8 mouse cellular contexts compared by ENCODE assay signal in the genomic region with DNA sequence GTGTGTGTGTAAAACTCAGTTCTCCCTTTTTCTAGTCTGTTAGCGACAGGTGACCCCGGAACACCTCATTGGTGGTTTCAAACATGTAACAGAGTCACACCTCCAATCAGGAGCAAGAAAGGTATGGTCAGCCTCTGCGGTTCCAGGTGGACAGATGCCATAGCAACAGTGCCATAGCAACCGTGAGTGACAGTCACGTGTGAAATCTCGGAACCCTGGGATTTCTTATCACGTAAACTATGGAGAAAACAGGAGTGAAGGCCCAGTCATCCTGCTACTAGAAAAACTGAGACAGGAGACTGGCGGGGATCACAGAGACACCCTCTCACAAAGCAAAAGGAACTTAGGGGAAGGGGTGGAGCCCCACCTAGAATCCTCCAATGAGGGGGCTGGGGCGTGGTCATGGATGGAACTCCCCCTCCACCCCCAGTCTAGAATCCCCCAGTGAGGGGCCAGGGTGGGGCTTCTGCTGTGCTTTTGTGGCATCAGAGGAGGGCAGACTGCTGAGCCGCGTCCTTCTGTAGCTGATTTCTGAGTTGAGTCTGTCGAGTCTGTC. TPM values are rescaled to one million over a fixed set of nuclear protein-coding genes. Genes with fewer than 3 reads are reported as not detected.
A peak's percentile ranks its signal among the peaks of the same experiment; 100 is the strongest.
DNase-seq lines count a peak whose midpoint lies in the region; ATAC-seq and TF ChIP-seq lines count a peak whose summit lies in the region.

No protein-coding gene starts in this region.

- H3K4me2 ChIP-seq in forebrain, embryonic 14.5 days (ENCODE audit: low read length) = peak overlapping the region; percentile 24
- H3K4me2 ChIP-seq in kidney, embryonic 16.5 days (replicated peaks; ENCODE audit: low read depth, low read length) = peak overlapping the region; percentile 29; the same call in 1 of the 2 replicates

- no peak for TF ChIP-seq CTCF in layer of hippocampus, adult 2 months (conservative IDR thresholded peaks at IDR 0.05)
- no peak for TF ChIP-seq CTCF in spleen, adult 2 months (IDR thresholded peaks at IDR 0.05; ENCODE audit: extremely low read depth, insufficient read depth, insufficient read length, insufficient replicate concordance)

- no peaks in the 10 kb centered on the region for H3K9me3 ChIP-seq in forebrain, embryonic 14.5 days (replicated peaks; ENCODE audit: control insufficient read depth, low read length)
- no peaks in the 10 kb centered on the region for H3K9me3 ChIP-seq in kidney, embryonic 16.5 days (ENCODE audit: low read length)

- no peaks in the 10 kb centered on the region for H3K36me3 ChIP-seq in forebrain, embryonic 14.5 days (ENCODE audit: control insufficient read depth, insufficient read depth, low read length)
- H3K36me3 ChIP-seq in kidney, embryonic 16.5 days (ENCODE audit: insufficient read depth, low read length) = no peaks in the 10 kb centered on the region
- H3K36me3 ChIP-seq in spleen, adult 2 months (ENCODE audit: control insufficient read depth, insufficient read depth, low read length) = no peaks in the 10 kb centered on the region

- H3K27ac ChIP-seq in layer of hippocampus, adult 2 months = peak overlapping the region; percentile 64
- no peak overlapping the region for H3K27ac ChIP-seq in forebrain, embryonic 14.5 days (ENCODE audit: low read depth, low read length)
- no peak overlapping the region for H3K27ac ChIP-seq in kidney, embryonic 16.5 days (ENCODE audit: low read length)
- no peak overlapping the region for H3K27ac ChIP-seq in spleen, adult 2 months (ENCODE audit: insufficient read depth, low read length)

- TF ChIP-seq POLR2A in spleen, adult 2 months (IDR thresholded peaks at IDR 0.05; ENCODE audit: low read depth, low read length) = no peak

- H3K4me3 ChIP-seq in layer of hippocampus, adult 2 months = no peak overlapping the region
- no peak overlapping the region; the same call in 1 of the 2 replicates for H3K4me3 ChIP-seq in forebrain, embryonic 14.5 days (ENCODE audit: low read depth, low read length)
- H3K4me3 ChIP-seq in kidney, embryonic 16.5 days (ENCODE audit: low read length) = peak overlapping the region; percentile 32
- H3K4me3 ChIP-seq in spleen, adult 2 months (ENCODE audit: extremely low read depth, insufficient read depth, insufficient read length) = peak overlapping the region; percentile 21; the same call in 1 of the 2 replicates

- 0 out of 2 replicates have a peak, but pooled peaks cover 6% of the 10 kb centered on the region for H3K4me1 ChIP-seq in forebrain, embryonic 14.5 days (ENCODE audit: control insufficient read depth, insufficient read depth, low read length)
- H3K4me1 ChIP-seq in kidney, embryonic 16.5 days (ENCODE audit: insufficient read depth, low read length) = 0 out of 2 replicates have a peak, but pooled peaks cover 3% of the 10 kb centered on the region
- no peaks in the 10 kb centered on the region for H3K4me1 ChIP-seq in spleen, adult 2 months (ENCODE audit: control insufficient read depth, insufficient read depth, insufficient read length)

- ATAC-seq in forebrain, embryonic 14.5 days = peak; percentile 82
- peak; percentile 72 for ATAC-seq in kidney, embryonic 16.5 days (ENCODE audit: low FRiP score, low TSS enrichment)
- no peak for ATAC-seq in megakaryocyte-erythroid progenitor cell, adult 5-6 weeks (replicated peaks; ENCODE audit: low FRiP score, low TSS enrichment, poor library complexity, severe bottlenecking)

- peak; percentile 51 to 52 for DNase-seq in layer of hippocampus, adult 2 months (ENCODE audit: low spot score in 2 of 2)
- DNase-seq in layer of hippocampus, postnatal 25 days (ENCODE audit: extremely low spot score in 1 of 2, low spot score in 1 of 2) = no peak
- peak; percentile 50 for DNase-seq in c-Kit-positive CD71-negative TER-119-negative erythroid progenitor cells, embryonic 14.5 days (ENCODE audit: low read depth)
- peak; percentile 84 for DNase-seq in forebrain, embryonic 14.5 days (ENCODE audit: low spot score)
- DNase-seq in lung, postnatal 25 days (ENCODE audit: low spot score) = peak; percentile 80
- peak; percentile 73 to 76 for DNase-seq in spleen, adult 2 months (ENCODE audit: low read depth in 1 of 2, low spot score in 2 of 2)

- 3% methylated on average over 12 of the region's 12 CpGs for WGBS in forebrain, embryonic 14.5 days
- WGBS in kidney, embryonic 16.5 days = 3% methylated on average over 12 of the region's 12 CpGs
- 6% methylated on average over 12 of the region's 12 CpGs for WGBS in spleen, adult 2 months

- H3K9ac ChIP-seq in forebrain, embryonic 14.5 days (ENCODE audit: low read length) = peak overlapping the region; percentile 1; the same call in 1 of the 2 replicates
- no peak overlapping the region for H3K9ac ChIP-seq in kidney, embryonic 16.5 days (replicated peaks; ENCODE audit: low read length)

- no peaks in the 10 kb centered on the region for H3K27me3 ChIP-seq in forebrain, embryonic 14.5 days (replicated peaks; ENCODE audit: control insufficient read depth, insufficient read depth, low read length)
- no peaks in the 10 kb centered on the region for H3K27me3 ChIP-seq in kidney, embryonic 16.5 days (ENCODE audit: insufficient read depth, low read length)
- H3K27me3 ChIP-seq in spleen, adult 2 months (ENCODE audit: control insufficient read depth, insufficient read depth, low read length) = no peaks in the 10 kb centered on the region; the same call in 1 of the 2 replicates

RNA-seq across cellular contexts. Expression of gene Plk5, which starts 15.2 kb away (rescaled TPM):
- total RNA-seq in layer of hippocampus, adult 2 months (2021) = 10 to 100 TPM; 33.4 to 36.6 TPM
- total RNA-seq in layer of hippocampus, postnatal 25 days (2021) = 10 to 100 TPM; 14.6 to 16.9 TPM
- 1.2 and 1.9 TPM in 2 replicates for polyA plus RNA-seq in forebrain, embryonic 14.5 days (2014; fragmentation: Nextera tagmentation; extraction: Ambion mirVana)
- polyA plus RNA-seq in kidney, embryonic 16.5 days (2015; fragmentation: Nextera tagmentation; extraction: Ambion mirVana) = 0.97 and 1.2 TPM in 2 replicates
- polyA plus RNA-seq in spleen, adult 2 months (2012; rRNA removed) = 0.04 TPM in 1 of 2 replicates, not detected in the other
- total RNA-seq in megakaryocyte-erythroid progenitor cell, adult 5-6 weeks (2014; fragmentation: Nextera tagmentation) = 0.79 TPM in 1 of 2 replicates, not detected in the other
- not detected in 2 replicates for total RNA-seq in megakaryocyte-erythroid progenitor cell, adult 5-6 weeks (2017)

RNA-seq across cellular contexts. Expression of gene Mex3d, which starts 16.0 kb away (rescaled TPM):
- 10 to 100 TPM; 15.5 to 17.1 TPM for total RNA-seq in layer of hippocampus, adult 2 months (2021)
- total RNA-seq in layer of hippocampus, postnatal 25 days (2021) = 10 to 100 TPM; 18.9 to 19.3 TPM
- 16.9 and 17.8 TPM in 2 replicates for polyA plus RNA-seq in forebrain, embryonic 14.5 days (2014; fragmentation: Nextera tagmentation; extraction: Ambion mirVana)
- polyA plus RNA-seq in kidney, embryonic 16.5 days (2015; fragmentation: Nextera tagmentation; extraction: Ambion mirVana) = 3.8 and 5.1 TPM in 2 replicates
- 13.4 and 22.6 TPM in 2 replicates for polyA plus RNA-seq in spleen, adult 2 months (2012; rRNA removed)
- total RNA-seq in megakaryocyte-erythroid progenitor cell, adult 5-6 weeks (2014; fragmentation: Nextera tagmentation) = 8.0 and 9.1 TPM in 2 replicates
- total RNA-seq in megakaryocyte-erythroid progenitor cell, adult 5-6 weeks (2017) = 13.0 and 14.7 TPM in 2 replicates

RNA-seq across cellular contexts. Expression of gene Adamtsl5, which starts 23.3 kb away (rescaled TPM):
- total RNA-seq in layer of hippocampus, adult 2 months (2021) = 1 to 10 TPM; 4.7 to 7.2 TPM
- 1 to 10 TPM; 3.8 to 5.5 TPM for total RNA-seq in layer of hippocampus, postnatal 25 days (2021)
- 0.48 and 0.52 TPM in 2 replicates for polyA plus RNA-seq in forebrain, embryonic 14.5 days (2014; fragmentation: Nextera tagmentation; extraction: Ambion mirVana)
- polyA plus RNA-seq in kidney, embryonic 16.5 days (2015; fragmentation: Nextera tagmentation; extraction: Ambion mirVana) = 4.8 and 5.4 TPM in 2 replicates
- 8.8 and 14.3 TPM in 2 replicates for polyA plus RNA-seq in spleen, adult 2 months (2012; rRNA removed)
- total RNA-seq in megakaryocyte-erythroid progenitor cell, adult 5-6 weeks (2014; fragmentation: Nextera tagmentation) = 1.5 and 3.3 TPM in 2 replicates
- 0.30 and 2.3 TPM in 2 replicates for total RNA-seq in megakaryocyte-erythroid progenitor cell, adult 5-6 weeks (2017)

RNA-seq across cellular contexts. Expression of gene Mbd3, which starts 27.9 kb away (rescaled TPM):
- total RNA-seq in layer of hippocampus, adult 2 months (2021) = 100 to 1,000 TPM; 147 to 149 TPM
- total RNA-seq in layer of hippocampus, postnatal 25 days (2021) = 100 to 1,000 TPM; 138 to 159 TPM
- 216 and 221 TPM in 2 replicates for polyA plus RNA-seq in forebrain, embryonic 14.5 days (2014; fragmentation: Nextera tagmentation; extraction: Ambion mirVana)
- 266 and 277 TPM in 2 replicates for polyA plus RNA-seq in kidney, embryonic 16.5 days (2015; fragmentation: Nextera tagmentation; extraction: Ambion mirVana)
- 110 and 124 TPM in 2 replicates for polyA plus RNA-seq in spleen, adult 2 months (2012; rRNA removed)
- total RNA-seq in megakaryocyte-erythroid progenitor cell, adult 5-6 weeks (2014; fragmentation: Nextera tagmentation) = 105 and 113 TPM in 2 replicates
- 80.0 and 93.8 TPM in 2 replicates for total RNA-seq in megakaryocyte-erythroid progenitor cell, adult 5-6 weeks (2017)

RNA-seq across cellular contexts. Expression of gene Uqcr11, which starts 35.1 kb away (rescaled TPM):
- total RNA-seq in layer of hippocampus, adult 2 months (2021) = 100 to 1,000 TPM; 404 to 413 TPM
- 100 to 1,000 TPM; 520 to 551 TPM for total RNA-seq in layer of hippocampus, postnatal 25 days (2021)
- 628 and 893 TPM in 2 replicates for polyA plus RNA-seq in forebrain, embryonic 14.5 days (2014; fragmentation: Nextera tagmentation; extraction: Ambion mirVana)
- polyA plus RNA-seq in kidney, embryonic 16.5 days (2015; fragmentation: Nextera tagmentation; extraction: Ambion mirVana) = 840 and 906 TPM in 2 replicates
- polyA plus RNA-seq in spleen, adult 2 months (2012; rRNA removed) = 399 and 753 TPM in 2 replicates
- total RNA-seq in megakaryocyte-erythroid progenitor cell, adult 5-6 weeks (2014; fragmentation: Nextera tagmentation) = 485 and 702 TPM in 2 replicates
- 241 and 254 TPM in 2 replicates for total RNA-seq in megakaryocyte-erythroid progenitor cell, adult 5-6 weeks (2017)

Comparison
In these comparisons a context has a peak if more than half of its experiments do, and no peak if none do; other contexts are left out.
1. DNase-seq: peak in layer of hippocampus, adult 2 months (2 of 2), c-Kit-positive CD71-negative TER-119-negative erythroid progenitor cells, embryonic 14.5 days (single experiment), forebrain, embryonic 14.5 days (single experiment), lung, postnatal 25 days (single experiment) and spleen, adult 2 months (2 of 2); none in layer of hippocampus, postnatal 25 days (0 of 2).
2. H3K4me3 ChIP-seq: peak in kidney, embryonic 16.5 days (single experiment) and spleen, adult 2 months (single experiment); none in layer of hippocampus, adult 2 months (single experiment) and forebrain, embryonic 14.5 days (single experiment).
3. RNA of gene Plk5, which starts 15.2 kb away (total RNA-seq): 33.4 to 36.6 TPM in layer of hippocampus, adult 2 months and 14.6 to 16.9 TPM in layer of hippocampus, postnatal 25 days; 0.79 TPM in megakaryocyte-erythroid progenitor cell, adult 5-6 weeks; every median in the first group is over 4 times any median in the second.